Mouse (Mus musculus) lung, postnatal 0 days (tissue): Measurements from ENCODE around the gene Kiz. TPM values are rescaled to one million over a fixed set of nuclear protein-coding genes. Genes with fewer than 3 reads are reported as not detected.

Experiments
- ATAC-seq: fragments of 200-750 bp; cut with Nextera tagmentation; 2 replicates; pipeline ENCODE4 v1.8.0; 2017; ENCODE audit warnings: moderate library complexity
- DNase-seq: peaks from one replicate; pipeline ENCODE4 v3.0.0-alpha.2; 2016; ENCODE audit warnings: low spot score
- H3K27ac ChIP-seq: fragments of 300-500 bp; sonication (generic); 2 replicates; pipeline ENCODE4 v1.5.1; 2014; ENCODE audit warnings: antibody characterized with exemption, mild to moderate bottlenecking, low read length, mixed read lengths
- H3K27me3 ChIP-seq: fragments of 300-500 bp; sonication (generic); replicated peaks from 2 replicates; pipeline ENCODE4 v1.6.1; 2014; ENCODE audit warnings: low read length, mixed read lengths; ENCODE audit not compliant: insufficient read depth
- H3K36me3 ChIP-seq: fragments of 300-500 bp; sonication (generic); 2 replicates; pipeline ENCODE4 v1.6.1; 2014; ENCODE audit warnings: low read length, mixed read lengths; ENCODE audit not compliant: insufficient read depth
- H3K4me1 ChIP-seq: fragments of 300-500 bp; sonication (generic); 2 replicates; pipeline ENCODE4 v1.6.1; 2014; ENCODE audit warnings: antibody characterized with exemption, low read depth, low read length, mixed read lengths; ENCODE audit not compliant: insufficient read depth
- H3K4me2 ChIP-seq: fragments of 300-500 bp; sonication (generic); replicated peaks from 2 replicates; pipeline ENCODE4 v1.6.1; 2014; ENCODE audit warnings: low read depth, mild to moderate bottlenecking, low read length, moderate library complexity, mixed read lengths
- H3K4me3 ChIP-seq: fragments of 300-500 bp; sonication (generic); 2 replicates; pipeline ENCODE4 v1.5.1; 2014; ENCODE audit warnings: low read depth, low read length
- H3K9ac ChIP-seq: fragments of 300-500 bp; sonication (generic); replicated peaks from 2 replicates; pipeline ENCODE4 v1.6.1; 2014; ENCODE audit warnings: low read depth, mild to moderate bottlenecking
- H3K9me3 ChIP-seq: fragments of 300-500 bp; sonication (generic); 2 replicates; pipeline ENCODE4 v1.6.1; 2016; ENCODE audit warnings: low read length, mixed read lengths
- CTCF ChIP-seq: IDR thresholded peaks from 2 replicates; pipeline ENCODE4 v1.5.1; 2016; ENCODE audit warnings: antibody characterized with exemption, mild to moderate bottlenecking
- EP300 ChIP-seq: IDR thresholded peaks from 2 replicates; pipeline ENCODE4 v1.6.1; 2016; ENCODE audit warnings: antibody characterized with exemption, mild to moderate bottlenecking, control low read depth
- WGBS: fragments of 180-500 bp; shearing (Covaris S2); extraction: QIAGEN DNeasy Blood & Tissue Kit; methylation state at CpG from one replicate; pipeline ENCODE4 v1.1.7; 2014; 5-methylcytosine and 5-hydroxymethylcytosine counted together
- polyA plus RNA-seq: library from polyadenylated mRNA; unstranded; fragments of >200 nt; fragmentation: Nextera tagmentation; extraction: Ambion mirVana; gene quantifications from 2 replicates; pipeline ENCODE4 v1.2.1, GENCODE M21; 2015

Gene Kiz
- polyA plus RNA-seq, 1 experiment from 2014 or later, result 26.6 TPM

DNA sequence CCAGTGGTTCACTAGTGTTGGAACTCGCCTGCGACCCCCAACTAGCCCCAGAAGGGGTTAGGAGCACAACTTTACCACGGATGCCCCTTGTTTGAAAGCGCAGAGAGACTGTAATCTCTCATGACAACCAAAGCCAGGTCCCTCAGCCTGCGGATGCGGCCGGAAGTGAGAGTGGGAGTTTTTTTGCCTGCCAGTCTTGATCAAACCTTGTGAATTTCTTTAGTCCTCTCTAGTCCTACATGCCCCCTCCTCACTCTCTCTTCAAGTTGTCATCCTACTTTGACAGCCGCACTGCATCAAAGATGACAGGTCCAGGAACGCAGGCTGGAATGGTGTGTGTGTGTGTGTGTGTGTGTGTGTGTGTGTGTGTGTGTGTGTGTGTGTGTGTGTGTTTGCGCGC lies 456 bp downstream of the Kiz start:
- no peaks in the 10 kb centered on the region for H3K36me3 ChIP-seq
- H3K4me2 ChIP-seq, result peak overlapping the region; percentile 88
- no peaks in the 10 kb centered on the region for H3K27me3 ChIP-seq
- no peaks in the 10 kb centered on the region for H3K4me1 ChIP-seq
- H3K9ac ChIP-seq, result peak overlapping the region; percentile 79
- H3K9me3 ChIP-seq, result no peaks in the 10 kb centered on the region
- H3K27ac ChIP-seq, result peak overlapping the region; percentile 80
- ATAC-seq (peak; percentile 16; the same call in 1 of the 2 replicates), DNase-seq (peak; percentile 63)
- TF ChIP-seq EP300, result no peak
- no peak for TF ChIP-seq CTCF
- peak overlapping the region; percentile 91 for H3K4me3 ChIP-seq
- WGBS, result 0% methylated on average over 11 of the region's 11 CpGs

DNA sequence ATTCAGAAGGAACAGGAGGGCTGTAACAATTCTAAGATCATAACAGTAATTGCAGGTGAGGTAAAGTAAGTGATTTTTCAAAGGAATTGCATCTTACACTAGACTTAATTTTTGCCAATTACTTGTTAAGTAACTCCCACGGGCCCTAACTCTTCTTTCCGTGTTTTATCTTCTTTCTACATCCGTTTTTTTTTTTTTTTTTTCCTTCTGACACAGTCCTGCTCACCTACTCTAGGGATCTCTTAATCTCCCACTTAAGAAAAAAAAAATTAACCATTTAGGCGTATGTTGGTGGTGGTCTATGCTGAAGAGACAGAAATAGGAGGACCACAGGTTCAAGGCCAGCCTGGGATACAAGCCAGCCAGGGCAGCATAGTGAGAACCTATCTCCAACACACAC lies 1.2 kb downstream of the Kiz start:
- ATAC-seq (no peak), DNase-seq (no peak)
- Histone ChIP-seq H3K36me3 (0 out of 2 replicates have a peak, but pooled peaks cover 3% of the 10 kb centered on the region), H3K4me1 (no peaks in the 10 kb centered on the region), H3K27me3 (no peaks in the 10 kb centered on the region), H3K9me3 (no peaks in the 10 kb centered on the region), H3K4me3 (no peak overlapping the region), H3K9ac (no peak overlapping the region), H3K27ac (no peak overlapping the region), H3K4me2 (peak overlapping the region; percentile 88; the same call in 1 of the 2 replicates)
- 47% methylated on average over 4 of the region's 4 CpGs for WGBS
- TF ChIP-seq EP300 (no peak), CTCF (no peak)

DNA sequence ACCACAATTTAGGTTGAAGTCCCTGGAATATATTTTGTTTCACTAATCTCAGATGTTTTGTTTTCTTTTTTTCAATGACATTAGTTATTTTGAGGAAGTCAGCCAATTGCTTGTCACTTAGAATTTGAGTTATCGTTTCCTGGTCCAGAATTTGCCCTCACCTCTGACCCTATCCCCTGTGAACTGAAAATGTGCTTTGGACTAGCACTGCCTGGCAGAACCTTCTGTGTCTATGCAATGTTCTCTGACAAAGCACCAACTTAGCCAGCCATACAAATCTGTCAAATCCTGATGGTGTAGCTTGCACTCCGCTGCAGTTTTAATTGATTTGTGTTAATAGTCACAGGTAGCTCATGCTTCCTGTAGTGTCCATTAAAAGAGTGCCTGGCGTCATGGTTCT lies 10.1 kb downstream of the Kiz start:
- Histone ChIP-seq H3K9me3 (no peaks in the 10 kb centered on the region), H3K9ac (no peak overlapping the region), H3K4me2 (no peak overlapping the region), H3K36me3 (0 out of 2 replicates have a peak, but pooled peaks cover 8% of the 10 kb centered on the region), H3K4me1 (no peaks in the 10 kb centered on the region), H3K27me3 (no peaks in the 10 kb centered on the region), H3K27ac (no peak overlapping the region), H3K4me3 (no peak overlapping the region)
- ATAC-seq (no peak), DNase-seq (no peak)
- WGBS, result 67% methylated on average over 3 of the region's 3 CpGs
- no peak for TF ChIP-seq EP300
- no peak for TF ChIP-seq CTCF

- H3K36me3 ChIP-seq, result no peaks in the 10 kb centered on the region
- WGBS, result 61% methylated on average over 8 of the region's 8 CpGs
Observed at GRCm38 (mm10) chr2:146871300-146872269, 15.9 kb downstream of the Kiz start.

GRCm38 (mm10) chr2:146872697-146873096 lies 17.0 kb downstream of the Kiz start:
- Histone ChIP-seq H3K27ac (no peak overlapping the region), H3K27me3 (no peaks in the 10 kb centered on the region), H3K4me1 (peaks cover 7% of the 10 kb centered on the region; the same call in 1 of the 2 replicates), H3K4me3 (no peak overlapping the region), H3K4me2 (no peak overlapping the region), H3K9me3 (no peaks in the 10 kb centered on the region), H3K36me3 (no peaks in the 10 kb centered on the region), H3K9ac (no peak overlapping the region)
- WGBS, result 31% methylated on average over 3 of the region's 3 CpGs
- peak; percentile 34 for DNase-seq
- peak; percentile 60 for ATAC-seq
- no peak for TF ChIP-seq CTCF
- TF ChIP-seq EP300, result no peak

More at GRCm38 (mm10) chr2:146871300-146872269, 15.9 kb downstream of the Kiz start:
- H3K4me1 ChIP-seq, result peaks cover 5% of the 10 kb centered on the region; the same call in 1 of the 2 replicates
- TF ChIP-seq CTCF (no peak), EP300 (no peak)
- H3K9me3 ChIP-seq, result no peaks in the 10 kb centered on the region
- no peaks in the 10 kb centered on the region for H3K27me3 ChIP-seq
- no peak overlapping the region for H3K27ac ChIP-seq
- no peak overlapping the region for H3K4me3 ChIP-seq
- H3K4me2 ChIP-seq, result no peak overlapping the region
- H3K9ac ChIP-seq, result no peak overlapping the region
- DNase-seq, result no peak
- ATAC-seq, result no peak

DNA sequence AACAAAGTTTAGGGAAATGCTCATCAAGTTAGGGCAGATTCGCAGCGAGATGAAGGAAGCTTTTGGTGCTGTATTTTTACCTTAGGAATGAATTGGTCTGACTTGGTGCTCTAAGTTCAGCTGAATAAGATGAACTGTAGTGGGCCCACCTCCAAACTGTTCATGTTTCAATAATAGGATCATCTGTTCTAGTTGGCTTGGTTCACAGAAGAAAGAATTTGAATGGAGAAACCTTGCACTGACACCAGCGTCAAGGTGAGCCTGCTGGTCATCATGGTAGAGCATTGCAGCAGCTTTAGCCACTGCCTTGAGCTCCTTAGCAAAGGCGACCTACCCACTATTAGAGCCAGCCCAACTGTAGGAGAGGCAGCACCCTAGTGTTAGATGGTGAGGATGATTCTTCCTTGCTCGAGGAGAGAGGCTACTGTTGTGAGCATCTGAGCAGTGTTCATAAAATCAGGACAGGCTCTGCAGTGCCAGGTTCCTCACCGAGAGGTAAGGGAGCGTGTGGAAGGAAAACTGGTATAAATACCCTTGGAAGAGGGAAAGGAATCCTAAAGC lies 18.3 kb downstream of the Kiz start:
- Histone ChIP-seq H3K4me3 (no peak overlapping the region), H3K4me1 (peaks cover 7% of the 10 kb centered on the region; the same call in 1 of the 2 replicates), H3K27ac (no peak overlapping the region), H3K9me3 (no peaks in the 10 kb centered on the region), H3K4me2 (no peak overlapping the region), H3K9ac (no peak overlapping the region), H3K27me3 (no peaks in the 10 kb centered on the region), H3K36me3 (no peaks in the 10 kb centered on the region)
- DNase-seq (no peak), ATAC-seq (no peak)
- no peak for TF ChIP-seq CTCF
- TF ChIP-seq EP300, result no peak
- WGBS, result 90% methylated on average over 7 of the region's 7 CpGs
